Mouse (Mus musculus) lung, embryonic 14.5 days (tissue): ENCODE measurements at regions not wholly inside any gene's neighbourhood (a gene's known extent, or its start where the extent isn't known, plus 50 kb on each side); places are given as distances from the start of the nearest gene placed in this dataset.

Source experiments
- ATAC-seq: fragments of 200-750 bp; cut with Nextera tagmentation; 2 replicates; pipeline ENCODE4 v1.8.0; 2017; ENCODE audit warnings: mild to moderate bottlenecking, moderate TSS enrichment, moderate library complexity; ENCODE audit not compliant: insufficient read depth
- DNase-seq: peaks from one replicate; pipeline ENCODE4 v3.0.0-alpha.2; 2015
- H3K27ac ChIP-seq: fragments of 300-500 bp; sonication (generic); 2 replicates; pipeline ENCODE4 v1.5.1; 2014; ENCODE audit warnings: low read depth, mild to moderate bottlenecking, moderate library complexity
- H3K27me3 ChIP-seq: fragments of 300-500 bp; sonication (generic); 2 replicates; pipeline ENCODE4 v1.6.1; 2014; ENCODE audit warnings: low read length, control low read depth; ENCODE audit not compliant: insufficient read depth
- H3K36me3 ChIP-seq: fragments of 300-500 bp; sonication (generic); 2 replicates; pipeline ENCODE4 v1.6.1; 2014; ENCODE audit warnings: control low read depth; ENCODE audit not compliant: insufficient read depth
- H3K4me1 ChIP-seq: fragments of 300-500 bp; sonication (generic); 2 replicates; pipeline ENCODE4 v1.6.1; 2014; ENCODE audit warnings: antibody characterized with exemption, control low read depth; ENCODE audit not compliant: insufficient read depth
- H3K4me2 ChIP-seq: fragments of 300-500 bp; sonication (generic); 2 replicates; pipeline ENCODE4 v1.6.1; 2014; ENCODE audit warnings: mild to moderate bottlenecking
- H3K4me3 ChIP-seq: fragments of 300-500 bp; sonication (generic); 2 replicates; pipeline ENCODE4 v1.5.1; 2014; ENCODE audit warnings: low read depth, low read length
- H3K9ac ChIP-seq: fragments of 300-500 bp; sonication (generic); 2 replicates; pipeline ENCODE4 v1.6.1; 2014
- H3K9me3 ChIP-seq: fragments of 300-500 bp; sonication (generic); 2 replicates; pipeline ENCODE4 v1.6.1; 2016; ENCODE audit warnings: low read depth, low read length, control low read depth
- CTCF ChIP-seq: IDR thresholded peaks from 2 replicates; pipeline ENCODE4 v1.5.1; 2016; ENCODE audit warnings: antibody characterized with exemption, low read depth
- WGBS: fragments of 180-500 bp; shearing (Covaris S2); extraction: QIAGEN DNeasy Blood & Tissue Kit; methylation state at CpG from one replicate; pipeline ENCODE4 v1.1.7; 2014; 5-methylcytosine and 5-hydroxymethylcytosine counted together

DNA sequence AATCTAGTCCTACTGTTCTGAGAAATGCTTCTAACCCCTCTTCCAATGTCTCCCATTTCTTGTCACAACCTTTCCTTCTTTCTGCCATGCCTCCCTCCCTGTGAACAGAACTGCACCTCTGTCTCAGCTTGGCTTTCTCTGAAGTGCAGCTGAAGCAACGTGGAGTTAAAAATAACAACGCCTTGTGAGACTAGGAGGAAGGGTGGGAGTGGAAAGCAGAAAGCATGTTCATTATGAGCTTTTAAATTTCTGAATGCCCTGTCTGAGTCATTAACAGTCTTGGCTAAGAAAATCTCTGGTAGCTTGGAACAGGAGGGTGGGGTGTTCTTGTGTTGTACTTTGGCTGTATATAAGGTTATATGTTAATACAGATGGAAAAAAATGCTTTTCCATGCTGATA is 71.6 kb upstream of the Kcnab1 start:
- Histone ChIP-seq H3K4me3 (no peak overlapping the region), H3K36me3 (no peaks in the 10 kb centered on the region), H3K9ac (no peak overlapping the region), H3K4me2 (no peak overlapping the region), H3K27ac (no peak overlapping the region), H3K4me1 (no peaks in the 10 kb centered on the region), H3K27me3 (no peaks in the 10 kb centered on the region), H3K9me3 (no peaks in the 10 kb centered on the region)
- ATAC-seq, result no peak
- DNase-seq, result no peak
- WGBS, result 68% methylated on average over 2 of the region's 2 CpGs
- no peak for TF ChIP-seq CTCF

DNA sequence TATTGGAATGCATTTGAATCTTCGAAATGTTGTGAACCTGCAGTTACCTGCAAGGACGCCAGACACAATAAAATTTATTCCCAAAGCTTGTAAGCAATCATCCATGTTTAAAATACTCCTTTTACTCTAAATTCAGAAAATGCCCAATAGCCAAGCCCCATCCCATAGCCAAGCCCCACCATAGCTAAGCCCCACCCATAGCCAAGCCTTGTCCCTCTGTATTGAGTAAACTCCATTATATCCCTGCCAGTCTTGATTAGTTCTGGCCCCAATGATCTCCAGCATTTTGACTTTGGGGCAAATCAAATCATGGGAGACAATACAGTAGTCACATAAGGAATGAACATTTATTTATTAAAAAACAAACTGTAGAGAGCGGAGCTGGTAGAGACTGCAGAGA is 61.3 kb upstream of the Kcnab1 start:
- Histone ChIP-seq H3K9ac (no peak overlapping the region), H3K9me3 (no peaks in the 10 kb centered on the region), H3K27ac (no peak overlapping the region), H3K36me3 (no peaks in the 10 kb centered on the region), H3K4me3 (no peak overlapping the region), H3K4me2 (no peak overlapping the region), H3K27me3 (no peaks in the 10 kb centered on the region), H3K4me1 (no peaks in the 10 kb centered on the region)
- ATAC-seq (no peak), DNase-seq (no peak)
- TF ChIP-seq CTCF, result no peak
- 87% methylated on average over 3 of the region's 3 CpGs for WGBS

- Histone ChIP-seq H3K27ac (no peak overlapping the region), H3K27me3 (no peaks in the 10 kb centered on the region), H3K4me2 (no peak overlapping the region), H3K9ac (no peak overlapping the region), H3K4me1 (no peaks in the 10 kb centered on the region), H3K36me3 (no peaks in the 10 kb centered on the region), H3K9me3 (no peaks in the 10 kb centered on the region), H3K4me3 (no peak overlapping the region)
- no peak for ATAC-seq
- no peak for TF ChIP-seq CTCF
- WGBS, result 27% methylated on average over 3 of the region's 3 CpGs
- peak; percentile 78 for DNase-seq
Measured at GRCm38 (mm10) chr3:65055401-65055800, 53.8 kb upstream of the Kcnab1 start.
